Mouse (Mus musculus) forebrain, embryonic 14.5 days (tissue): ENCODE data around the gene Rai1. TPM values are rescaled to one million over a fixed set of nuclear protein-coding genes. Genes with fewer than 3 reads are reported as not detected.

ENCODE experiments used
- ATAC-seq: fragments of 200-750 bp; cut with Nextera tagmentation; 2 replicates; pipeline ENCODE4 v1.8.0; 2017; ENCODE audit warnings: mild to moderate bottlenecking, moderate library complexity
- DNase-seq: peaks from one replicate; pipeline ENCODE4 v3.0.0-alpha.2; 2015; ENCODE audit warnings: low spot score
- H3K27ac ChIP-seq: fragments of 300-500 bp; sonication (generic); 2 replicates; pipeline ENCODE4 v1.5.1; 2014; ENCODE audit warnings: low read depth, mild to moderate bottlenecking, control low read depth, low read length, moderate library complexity
- H3K27me3 ChIP-seq: fragments of 300-500 bp; sonication (generic); replicated peaks from 2 replicates; pipeline ENCODE4 v1.6.1; 2014; ENCODE audit warnings: low read length, control low read depth, mixed read lengths; ENCODE audit not compliant: control insufficient read depth, insufficient read depth
- H3K36me3 ChIP-seq: fragments of 300-500 bp; sonication (generic); 2 replicates; pipeline ENCODE4 v1.6.1; 2014; ENCODE audit warnings: low read length, control low read depth; ENCODE audit not compliant: control insufficient read depth, insufficient read depth
- H3K4me1 ChIP-seq: fragments of 300-500 bp; sonication (generic); 2 replicates; pipeline ENCODE4 v1.6.1; 2014; ENCODE audit warnings: antibody characterized with exemption, low read length, control low read depth; ENCODE audit not compliant: control insufficient read depth, insufficient read depth
- H3K4me2 ChIP-seq: fragments of 300-500 bp; sonication (generic); 2 replicates; pipeline ENCODE4 v1.6.1; 2014; ENCODE audit warnings: mild to moderate bottlenecking, control low read depth, low read length
- H3K4me3 ChIP-seq: fragments of 300-500 bp; sonication (generic); 2 replicates; pipeline ENCODE4 v1.5.1; 2014; ENCODE audit warnings: low read depth, low read length, control low read depth
- H3K9ac ChIP-seq: fragments of 300-500 bp; sonication (generic); 2 replicates; pipeline ENCODE4 v1.6.1; 2014; ENCODE audit warnings: mild to moderate bottlenecking, low read length, control low read depth, moderate library complexity
- H3K9me3 ChIP-seq: fragments of 300-500 bp; sonication (generic); replicated peaks from 2 replicates; pipeline ENCODE4 v1.6.1; 2016; ENCODE audit warnings: low read length, control low read depth, mixed read lengths; ENCODE audit not compliant: control insufficient read depth
- WGBS: fragments of 180-500 bp; shearing (Covaris S2); extraction: QIAGEN DNeasy Blood & Tissue Kit; methylation state at CpG from one replicate; pipeline ENCODE4 v1.1.7; 2014; 5-methylcytosine and 5-hydroxymethylcytosine counted together
- polyA plus RNA-seq: library from polyadenylated mRNA; unstranded; fragments of >200 nt; fragmentation: Nextera tagmentation; extraction: Ambion mirVana; gene quantifications from 2 replicates; pipeline ENCODE4 v1.2.1, GENCODE M21; 2014

Gene Rai1
- polyA plus RNA-seq, 1 experiment from 2014 or later = 26.4 TPM

GRCm38 (mm10) chr11:60102664-60103063 is 2.1 kb upstream of the Rai1 start:
- Histone ChIP-seq H3K9ac (no peak overlapping the region), H3K4me3 (no peak overlapping the region), H3K27ac (no peak overlapping the region), H3K4me1 (peaks cover 15% of the 10 kb centered on the region), H3K4me2 (no peak overlapping the region), H3K36me3 (no peaks in the 10 kb centered on the region), H3K9me3 (no peaks in the 10 kb centered on the region), H3K27me3 (no peaks in the 10 kb centered on the region)
- WGBS = 76% methylated on average over 6 of the region's 6 CpGs
- ATAC-seq = no peak
- peak; percentile 26 for DNase-seq

- Histone ChIP-seq H3K36me3 (no peaks in the 10 kb centered on the region), H3K27me3 (no peaks in the 10 kb centered on the region), H3K4me1 (peaks cover 24% of the 10 kb centered on the region), H3K4me2 (no peak overlapping the region), H3K9me3 (no peaks in the 10 kb centered on the region), H3K4me3 (no peak overlapping the region), H3K9ac (no peak overlapping the region), H3K27ac (no peak overlapping the region)
- WGBS = 91% methylated on average over 7 of the region's 7 CpGs
- DNase-seq = no peak
- no peak for ATAC-seq
These were observed 1.2 kb upstream of the Rai1 start for GRCm38 (mm10) chr11:60103567-60103966.

- H3K9ac ChIP-seq = peak overlapping the region; percentile 99
- peak; percentile 47 for ATAC-seq
- under 1% methylated on average over 86 of the region's 88 CpGs for WGBS
- peak overlapping the region; percentile 99 for H3K4me3 ChIP-seq
- peak overlapping the region; percentile 82 for H3K4me2 ChIP-seq
- DNase-seq = peak; percentile 77
- H3K9me3 ChIP-seq = no peaks in the 10 kb centered on the region
- H3K36me3 ChIP-seq = no peaks in the 10 kb centered on the region
- H3K27ac ChIP-seq = peak overlapping the region; percentile 96
- H3K27me3 ChIP-seq = no peaks in the 10 kb centered on the region
- peaks cover 34% of the 10 kb centered on the region for H3K4me1 ChIP-seq
These were observed 1.1 kb downstream of the Rai1 start for GRCm38 (mm10) chr11:60105593-60106542.

GRCm38 (mm10) chr11:60106543-60107110 is 1.8 kb downstream of the Rai1 start:
- H3K27me3 ChIP-seq = no peaks in the 10 kb centered on the region
- ATAC-seq (peak; percentile 40), DNase-seq (no peak)
- H3K4me2 ChIP-seq = peak overlapping the region; percentile 82
- peaks cover 34% of the 10 kb centered on the region for H3K4me1 ChIP-seq
- 4% methylated on average over 14 of the region's 14 CpGs for WGBS
- H3K9me3 ChIP-seq = no peaks in the 10 kb centered on the region
- H3K36me3 ChIP-seq = no peaks in the 10 kb centered on the region
- H3K4me3 ChIP-seq = peak overlapping the region; percentile 99
- peak overlapping the region; percentile 99 for H3K9ac ChIP-seq
- peak overlapping the region; percentile 96 for H3K27ac ChIP-seq

- no peak overlapping the region for H3K27ac ChIP-seq
These were observed 2.6 kb downstream of the Rai1 start for GRCm38 (mm10) chr11:60107449-60107848.

GRCm38 (mm10) chr11:60108631-60109172 is 3.9 kb downstream of the Rai1 start:
- WGBS = 66% methylated on average over 5 of the region's 5 CpGs
- H3K36me3 ChIP-seq = no peaks in the 10 kb centered on the region
- no peak overlapping the region for H3K27ac ChIP-seq
- H3K4me3 ChIP-seq = no peak overlapping the region
- no peak overlapping the region for H3K4me2 ChIP-seq
- H3K27me3 ChIP-seq = no peaks in the 10 kb centered on the region
- DNase-seq (no peak), ATAC-seq (no peak)
- H3K9me3 ChIP-seq = no peaks in the 10 kb centered on the region
- H3K9ac ChIP-seq = no peak overlapping the region
- peaks cover 50% of the 10 kb centered on the region for H3K4me1 ChIP-seq

More at GRCm38 (mm10) chr11:60107449-60107848, 2.6 kb downstream of the Rai1 start:
- H3K4me1 ChIP-seq = peaks cover 38% of the 10 kb centered on the region
- DNase-seq = no peak
- H3K4me3 ChIP-seq = no peak overlapping the region
- peak overlapping the region; percentile 82 for H3K4me2 ChIP-seq
- no peak for ATAC-seq
- H3K27me3 ChIP-seq = no peaks in the 10 kb centered on the region
- H3K9ac ChIP-seq = peak overlapping the region; percentile 14; the same call in 1 of the 2 replicates
- no peaks in the 10 kb centered on the region for H3K9me3 ChIP-seq
- 79% methylated on average over 3 of the region's 3 CpGs for WGBS
- no peaks in the 10 kb centered on the region for H3K36me3 ChIP-seq

GRCm38 (mm10) chr11:60110386-60110785 is 5.6 kb downstream of the Rai1 start:
- H3K27me3 ChIP-seq = no peaks in the 10 kb centered on the region
- H3K36me3 ChIP-seq = no peaks in the 10 kb centered on the region
- H3K9ac ChIP-seq = no peak overlapping the region
- no peak overlapping the region for H3K4me3 ChIP-seq
- H3K9me3 ChIP-seq = no peaks in the 10 kb centered on the region
- H3K4me1 ChIP-seq = peaks cover 60% of the 10 kb centered on the region
- no peak overlapping the region for H3K27ac ChIP-seq
- ATAC-seq (no peak), DNase-seq (no peak)
- no peak overlapping the region for H3K4me2 ChIP-seq
- WGBS = 74% methylated on average over 5 of the region's 5 CpGs

- Histone ChIP-seq H3K9ac (no peak overlapping the region), H3K27ac (no peak overlapping the region), H3K4me3 (no peak overlapping the region), H3K4me1 (peaks cover 62% of the 10 kb centered on the region), H3K4me2 (no peak overlapping the region), H3K36me3 (no peaks in the 10 kb centered on the region), H3K9me3 (no peaks in the 10 kb centered on the region), H3K27me3 (no peaks in the 10 kb centered on the region)
- DNase-seq (no peak), ATAC-seq (no peak)
- 95% methylated on average over 2 of the region's 2 CpGs for WGBS
These were observed 6.8 kb downstream of the Rai1 start for GRCm38 (mm10) chr11:60111576-60111975.
